Mouse (Mus musculus) induced T-regulatory cell, adult 2 months (primary cell): Measurements from ENCODE around the gene Fblim1.

Experiments used
- DNase-seq: peaks from one replicate; pipeline ENCODE4 v3.0.0-alpha.2; 2012; ENCODE audit warnings: low read depth

Fblim1 gene

GRCm38 (mm10) chr4:141599251-141600141 is 6.4 kb downstream of the Fblim1 start:
- no peak for DNase-seq

GRCm38 (mm10) chr4:141598894-141599250 is 7.0 kb downstream of the Fblim1 start:
- no peak for DNase-seq

DNA sequence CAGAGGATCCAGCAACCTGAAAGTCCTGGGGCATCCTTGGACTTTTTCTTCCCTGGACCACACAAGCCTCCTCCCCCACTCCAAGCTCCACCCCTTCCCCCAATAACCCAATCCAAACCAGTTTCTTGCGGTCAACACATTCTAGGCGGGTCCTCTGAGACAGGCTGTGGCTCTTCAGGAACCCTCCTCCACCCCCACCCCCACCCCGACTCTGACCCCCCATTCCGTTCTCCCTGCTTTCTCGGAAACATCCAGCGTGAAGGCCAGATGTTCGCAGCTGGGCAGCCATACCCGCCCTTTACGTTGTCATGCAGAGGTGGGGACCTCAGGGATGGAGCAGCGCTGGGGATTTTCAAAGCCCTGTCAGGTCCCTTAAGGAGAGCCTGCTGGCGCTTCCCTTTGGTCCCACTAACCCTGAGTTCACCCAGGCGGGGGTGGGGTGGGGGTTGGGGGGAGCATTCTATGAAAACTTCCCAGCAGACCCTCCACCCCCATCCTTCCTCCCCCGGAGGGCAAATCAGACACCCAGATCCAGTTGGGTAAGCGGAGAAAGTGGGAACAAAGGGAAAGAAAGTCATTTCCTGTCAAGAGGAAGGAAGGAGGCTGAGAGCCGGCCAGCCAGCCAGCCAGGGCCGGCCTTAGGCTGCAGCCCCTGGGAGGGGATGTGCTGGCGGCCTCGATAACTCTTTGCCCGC is 7.5 kb downstream of the Fblim1 start:
- DNase-seq = no peak

- DNase-seq = no peak
Measured at GRCm38 (mm10) chr4:141596700-141597328, 9.1 kb downstream of the Fblim1 start.

DNA sequence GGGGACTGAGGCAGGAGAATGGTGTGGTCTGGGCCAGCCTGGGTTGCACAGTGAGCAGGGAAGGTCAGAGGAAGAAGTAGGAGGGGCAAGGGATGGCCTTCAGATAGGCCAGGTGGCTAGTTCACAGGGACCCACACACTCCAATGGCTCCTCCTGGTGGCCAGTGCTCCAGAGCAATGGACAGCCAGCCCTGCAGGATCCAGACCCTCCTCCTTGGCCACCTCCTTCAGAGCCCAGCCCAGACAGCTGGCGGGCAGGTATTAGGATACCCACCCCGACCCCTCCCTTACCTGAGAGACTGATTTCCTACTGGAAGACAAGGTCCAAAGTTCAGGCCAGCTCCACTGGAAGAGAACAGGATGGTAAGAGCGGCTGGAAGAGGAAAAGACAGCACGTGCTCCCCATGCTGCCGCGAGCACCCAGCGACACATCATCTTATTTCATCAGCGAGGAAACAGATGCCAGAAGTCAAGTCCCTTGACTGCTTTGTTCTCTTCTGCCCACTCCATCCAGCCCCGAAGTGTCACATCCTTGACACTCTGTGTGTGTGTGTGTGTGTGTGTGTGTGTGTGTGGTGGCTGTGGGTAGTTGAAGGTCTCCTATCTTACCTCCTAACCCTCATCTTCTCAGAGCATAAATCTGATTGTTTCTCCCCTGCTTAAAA is 10.2 kb downstream of the Fblim1 start:
- no peak for DNase-seq

DNA sequence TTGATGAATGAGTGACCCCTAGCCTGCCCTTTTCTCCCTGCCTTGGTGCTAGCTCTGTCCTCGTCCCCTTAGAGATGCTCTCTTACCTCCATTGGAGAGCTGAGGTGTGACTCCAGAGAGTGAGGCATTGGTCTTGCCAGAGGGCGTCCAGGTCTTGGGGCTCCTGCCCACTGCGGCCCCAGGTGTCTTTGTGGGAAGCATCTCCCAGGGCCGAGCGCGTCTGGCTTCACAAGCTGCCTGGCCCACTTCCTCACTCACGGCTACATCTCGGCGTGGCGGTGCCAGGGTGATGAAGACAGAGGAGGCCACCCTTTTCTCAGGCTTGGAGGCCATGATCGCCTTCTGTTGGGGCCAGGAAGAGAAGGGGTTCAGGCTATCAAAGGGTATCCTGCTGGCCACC is 10.8 kb downstream of the Fblim1 start:
- DNase-seq = no peak

DNA sequence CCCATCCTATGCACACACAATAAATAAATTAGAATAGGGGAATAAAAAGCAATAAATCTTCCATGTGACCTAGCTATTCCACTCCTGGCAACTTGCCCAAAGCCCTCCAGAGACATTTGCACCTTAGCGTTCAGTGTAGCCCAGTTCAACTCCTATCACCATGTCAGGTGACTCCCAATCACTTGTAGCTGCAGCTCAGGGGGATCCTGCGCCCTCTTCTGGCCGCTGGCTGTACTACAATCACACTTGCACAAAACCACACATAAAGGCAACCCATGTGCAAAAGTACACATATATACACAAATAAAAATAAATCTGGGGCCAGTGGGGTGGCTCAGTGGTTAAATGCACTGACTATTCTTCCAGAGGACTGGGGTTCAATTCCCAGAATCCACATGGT is 14.3 kb downstream of the Fblim1 start:
- peak; percentile 73 for DNase-seq

DNA sequence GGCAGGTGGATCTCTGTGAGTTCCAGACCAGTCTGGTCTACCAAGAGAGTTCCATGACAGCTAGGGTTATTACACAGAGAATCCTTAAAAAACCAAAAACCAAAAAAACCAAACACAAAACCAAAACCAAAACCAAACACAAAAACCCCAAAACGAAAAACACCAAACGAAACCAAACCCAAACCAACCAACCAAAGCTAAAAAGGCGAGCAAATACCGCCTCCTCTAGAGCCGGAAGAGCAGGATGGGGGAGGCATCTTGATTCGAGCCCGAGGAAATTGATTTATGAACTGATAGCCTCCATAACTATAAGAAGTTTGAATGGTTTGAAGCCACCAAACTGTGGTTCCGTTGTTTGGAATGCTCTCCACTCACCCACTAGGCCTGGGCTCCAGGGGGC is 22.0 kb downstream of the Fblim1 start:
- DNase-seq = peak; percentile 78

DNA sequence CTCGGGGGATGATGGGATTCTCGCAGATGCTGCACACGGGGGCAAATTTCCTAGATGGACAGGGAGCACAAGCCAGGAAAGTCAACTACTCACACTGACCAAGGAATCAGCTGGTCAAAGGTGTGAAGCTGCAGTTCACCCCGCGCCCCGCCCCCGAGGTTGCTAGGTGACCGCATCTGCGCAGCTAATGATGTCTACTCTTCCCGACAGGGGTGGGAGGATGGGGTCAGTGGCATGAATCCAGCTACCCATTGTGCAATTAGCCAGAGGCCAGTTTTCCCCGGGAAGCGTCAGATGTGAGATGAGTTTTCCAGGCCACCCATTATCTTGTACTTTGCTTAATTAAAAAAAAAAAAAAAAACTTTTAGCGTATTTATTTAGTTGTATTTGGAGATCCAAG is 24.8 kb downstream of the Fblim1 start:
- DNase-seq = no peak

GRCm38 (mm10) chr4:141578833-141579232 is 27.1 kb downstream of the Fblim1 start:
- no peak for DNase-seq

GRCm38 (mm10) chr4:141576877-141577276 is 29.0 kb downstream of the Fblim1 start:
- DNase-seq = peak; percentile 43

DNA sequence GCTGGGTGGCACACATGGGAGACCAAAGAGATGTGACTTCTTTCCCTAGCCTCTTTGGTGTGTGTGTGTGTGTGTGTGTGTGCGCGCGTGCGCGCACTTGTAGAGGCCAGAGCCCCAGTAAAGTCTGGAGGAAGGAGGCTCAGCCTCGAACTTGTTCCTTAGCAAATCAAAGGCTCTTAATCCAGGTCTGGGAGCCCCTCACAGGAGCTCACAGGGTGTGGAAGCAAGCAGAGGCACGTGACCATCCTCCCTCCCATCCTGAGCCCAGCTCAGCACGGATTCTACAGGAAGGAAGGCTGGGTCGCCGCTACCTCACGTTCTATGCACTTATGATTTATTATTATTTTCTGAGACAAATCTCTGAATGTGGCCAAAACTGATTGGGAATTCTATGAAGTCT is 29.5 kb downstream of the Fblim1 start:
- DNase-seq = no peak

DNA sequence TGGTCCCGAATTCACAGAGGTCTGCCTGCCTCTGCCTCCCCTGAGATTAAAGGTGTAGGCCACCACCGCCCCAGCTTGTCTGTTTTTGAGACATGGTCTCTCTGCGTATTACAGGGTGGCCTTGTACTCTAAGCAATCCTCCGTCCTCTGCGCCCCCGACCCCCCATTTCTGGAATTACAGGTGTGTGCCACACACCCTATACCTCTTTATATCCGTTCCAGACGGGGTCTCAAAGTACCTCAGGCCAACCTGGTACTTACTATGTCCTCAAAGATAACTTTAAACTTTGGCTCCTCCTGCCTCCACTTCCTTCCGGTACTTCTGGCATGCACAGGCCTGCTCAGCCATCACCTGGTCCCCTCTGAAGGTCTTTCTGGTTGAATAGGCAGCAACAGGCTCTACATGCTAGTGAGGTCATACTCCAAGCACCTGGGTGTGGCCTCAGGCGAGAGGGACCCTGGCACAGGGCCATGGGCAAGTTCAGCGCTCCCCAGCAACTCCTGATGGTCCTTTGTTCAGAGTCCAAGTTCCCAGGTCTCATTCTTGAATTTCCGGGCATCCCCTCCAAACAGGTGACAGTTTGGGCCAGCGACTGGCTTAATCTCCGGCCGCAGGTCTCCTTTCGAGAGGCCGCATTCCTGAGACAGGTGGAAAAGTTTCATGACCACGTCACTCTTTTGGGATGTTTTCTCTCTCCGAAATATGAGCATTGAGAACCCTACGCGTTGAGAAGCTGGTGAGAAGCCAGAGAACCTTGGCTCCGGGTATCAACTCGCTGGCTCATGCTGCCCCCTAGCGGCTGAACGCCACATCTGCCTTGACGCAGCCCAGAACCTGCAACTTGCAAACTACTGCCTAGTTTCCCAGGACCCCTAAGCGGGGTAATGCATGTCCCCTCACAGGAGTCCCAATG is 30.9 kb downstream of the Fblim1 start:
- DNase-seq = peak; percentile 87

- DNase-seq = no peak
Measured at GRCm38 (mm10) chr4:141573359-141573966, 32.4 kb downstream of the Fblim1 start.

DNA sequence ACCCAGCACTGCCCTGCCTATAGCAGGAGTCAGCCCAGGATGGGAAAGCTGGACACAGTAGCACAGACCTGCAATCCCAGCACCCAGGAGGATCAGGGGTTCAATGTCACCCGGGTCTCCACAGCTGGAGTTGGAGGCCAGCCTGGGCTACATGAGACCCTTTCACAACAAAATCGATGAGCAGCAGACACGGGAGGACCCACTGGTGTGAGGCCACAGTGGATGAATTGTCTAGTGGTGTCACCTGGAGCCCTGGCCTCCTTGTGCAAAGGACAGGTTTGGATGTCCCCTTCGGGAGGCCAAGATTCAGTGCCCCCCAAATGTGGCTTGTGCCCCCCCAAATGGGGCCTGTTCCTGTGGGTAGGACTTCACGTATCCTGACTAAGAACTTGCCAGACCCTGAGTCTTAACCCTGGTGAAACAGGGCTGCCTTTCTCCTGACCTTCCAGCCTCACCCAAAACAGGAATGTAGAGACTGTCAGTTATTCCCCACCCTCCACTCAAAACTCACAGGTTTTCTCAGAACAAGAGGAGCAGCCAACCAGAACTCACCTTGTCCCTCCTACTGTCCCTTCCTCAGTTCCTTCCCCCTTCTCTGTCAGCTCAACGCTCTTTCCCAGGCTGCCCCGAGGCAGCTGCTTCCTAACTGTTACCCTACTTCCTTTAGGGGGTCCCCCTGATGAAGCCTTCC is 33.1 kb downstream of the Fblim1 start:
- no peak for DNase-seq

DNA sequence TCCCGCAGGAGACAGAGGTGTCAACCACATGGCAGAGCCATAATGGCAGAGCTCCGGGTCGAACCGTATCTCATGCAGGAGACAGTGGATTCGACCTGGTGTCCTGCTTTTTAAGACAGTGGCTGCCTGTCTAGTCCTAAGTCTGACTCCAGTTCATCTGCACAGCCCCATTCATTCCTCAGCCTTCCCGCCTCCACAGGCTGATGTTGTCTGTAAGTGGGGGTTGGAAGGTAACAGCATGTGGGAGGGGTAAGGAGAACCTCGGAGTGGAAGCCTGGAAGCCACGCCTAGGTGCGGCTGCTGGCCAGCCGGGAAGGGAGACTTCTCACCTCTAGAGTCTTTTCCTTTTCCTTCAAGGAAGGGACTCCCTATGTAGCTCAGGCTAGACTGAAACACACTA is 34.0 kb downstream of the Fblim1 start:
- DNase-seq = no peak

DNA sequence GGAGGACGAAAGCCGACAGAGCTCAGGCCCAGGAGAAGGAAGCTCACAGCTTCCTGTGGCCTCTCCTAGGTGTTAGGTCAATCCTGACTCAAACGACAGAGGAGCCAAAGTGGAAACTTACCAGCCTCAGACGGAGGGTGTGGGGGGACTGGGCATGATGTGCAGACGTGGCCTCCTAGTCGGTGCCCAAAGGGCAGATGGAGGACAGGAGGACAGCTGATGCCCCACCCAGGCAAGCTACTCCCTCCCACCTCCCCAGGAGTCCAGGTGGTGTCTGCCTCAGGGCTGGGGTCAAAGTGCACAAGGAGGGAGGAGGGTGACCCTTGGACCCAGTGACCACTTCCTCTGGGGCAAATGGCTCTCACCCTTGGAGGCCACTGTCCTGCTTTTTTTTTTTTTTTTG is 34.6 kb downstream of the Fblim1 start:
- no peak for DNase-seq

- DNase-seq = no peak
Measured at GRCm38 (mm10) chr4:141570821-141571220, 35.1 kb downstream of the Fblim1 start.

DNA sequence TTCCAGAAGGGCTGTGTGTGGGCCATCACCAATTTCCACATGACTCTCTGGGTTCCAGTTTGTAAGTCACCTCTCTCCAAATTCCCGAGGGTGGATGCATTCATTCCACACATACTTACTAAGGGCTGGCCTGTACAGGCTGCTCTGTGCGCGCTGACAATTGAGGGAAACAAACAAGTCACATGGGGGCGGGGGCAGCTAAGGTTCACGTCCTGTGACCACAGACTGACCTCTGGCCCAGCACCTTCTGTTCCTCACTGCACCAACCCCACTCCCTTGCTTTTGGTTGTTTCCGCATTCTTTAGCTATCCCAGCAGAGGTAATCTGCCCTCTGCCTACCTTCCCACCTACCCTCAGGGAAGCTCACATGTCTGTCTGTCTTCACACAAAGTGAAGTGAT is 35.9 kb downstream of the Fblim1 start:
- no peak for DNase-seq

- no peak for DNase-seq
Measured at GRCm38 (mm10) chr4:141568966-141569365, 36.9 kb downstream of the Fblim1 start.
